Mouse (Mus musculus) G1E (cell line): ENCODE measurements around the gene Stap2.

Source experiments
- CTCF ChIP-seq: IDR thresholded peaks from 2 replicates; pipeline ENCODE4 v1.5.1; 2012; ENCODE audit warnings: low read depth, low read length, inconsistent platforms, mixed read lengths
- GATA1 ChIP-seq: IDR thresholded peaks from 2 replicates; pipeline ENCODE4 v1.6.1; 2012; ENCODE audit warnings: borderline replicate concordance, low read length, inconsistent platforms, mixed read lengths
- GATA2 ChIP-seq: IDR thresholded peaks from 2 replicates; pipeline ENCODE4 v1.6.1; 2012; ENCODE audit warnings: low read depth, low read length, inconsistent platforms, borderline replicate concordance
- POLR2AphosphoS5 ChIP-seq: IDR thresholded peaks from 2 replicates; pipeline ENCODE4 v1.6.1; 2012; ENCODE audit warnings: low read depth, low read length, inconsistent platforms; ENCODE audit not compliant: insufficient replicate concordance
- TAL1 ChIP-seq: conservative IDR thresholded peaks from 2 replicates; pipeline ENCODE4 v1.6.1; 2012; ENCODE audit warnings: low read depth, low read length, inconsistent platforms, mixed read lengths

DNA sequence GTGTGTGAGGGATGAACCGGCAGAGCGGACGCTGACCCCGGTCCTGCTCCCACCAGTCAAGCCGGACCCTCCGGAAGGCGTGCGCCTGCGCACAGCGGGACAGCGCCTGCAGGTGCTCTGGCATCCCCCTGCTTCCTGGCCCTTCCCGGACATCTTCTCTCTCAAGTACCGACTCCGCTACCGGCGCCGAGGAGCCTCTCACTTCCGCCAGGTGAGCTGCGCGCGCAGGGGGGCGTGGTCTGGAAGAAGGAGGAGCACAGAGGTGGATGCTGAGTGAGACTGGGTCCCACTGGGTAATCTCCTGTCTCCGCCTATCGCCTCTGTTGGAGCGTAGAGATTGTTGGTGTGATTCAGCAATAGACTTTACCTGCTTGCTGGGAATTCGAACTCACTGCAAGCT is 49.3 kb downstream of the Stap2 start:
- TF ChIP-seq CTCF = no peak
- no peak for TF ChIP-seq GATA2
- TF ChIP-seq TAL1 = no peak
- no peak for TF ChIP-seq GATA1
- no peak for TF ChIP-seq POLR2AphosphoS5
